Mouse (Mus musculus): ENCODE measurements around the gene Haus4.

Haus4 gene

GRCm38 (mm10) chr14:54492345-54493131, 61.9 kb downstream of the Haus4 start:
- DNase-seq = no peak

Measured in thymus, postnatal 14 days (tissue).